Mouse (Mus musculus) heart, adult 2 months (tissue): ENCODE results near the gene Rph3al. TPM values are rescaled to one million over a fixed set of nuclear protein-coding genes. Genes with fewer than 3 reads are reported as not detected.

ENCODE experiments used
- DNase-seq, 2 experiments: peaks; one replicate each; pipeline ENCODE4 v3.0.0; 2021
- H3K27ac ChIP-seq: fragments of 200-600 bp; 2 replicates; pipeline ENCODE4 v1.8.1; 2022
- H3K27me3 ChIP-seq: fragments of 200-500 bp; 2 replicates; pipeline ENCODE4 v1.6.1; 2012; ENCODE audit warnings: mild to moderate bottlenecking, low read length, inconsistent platforms, mixed read lengths; ENCODE audit not compliant: control insufficient read depth, insufficient read depth
- H3K36me3 ChIP-seq: fragments of 200-500 bp; 2 replicates; pipeline ENCODE4 v1.6.1; 2012; ENCODE audit warnings: low read length, inconsistent platforms; ENCODE audit not compliant: control insufficient read depth, insufficient read depth
- H3K4me1 ChIP-seq: fragments of 200-500 bp; 2 replicates; pipeline ENCODE4 v1.6.1; 2011; ENCODE audit warnings: low read length; ENCODE audit not compliant: control insufficient read depth, insufficient read depth
- H3K4me3 ChIP-seq: fragments of 200-600 bp; 2 replicates; pipeline ENCODE4 v1.8.1; 2022
- H3K79me2 ChIP-seq: fragments of 200-500 bp; replicated peaks from 2 replicates; pipeline ENCODE4 v1.6.1; 2012; ENCODE audit warnings: mild to moderate bottlenecking, inconsistent platforms, low read length, moderate library complexity, mixed read lengths; ENCODE audit not compliant: control insufficient read depth, insufficient read depth
- H3K9ac ChIP-seq: fragments of 200-500 bp; 2 replicates; pipeline ENCODE4 v1.6.1; 2012; ENCODE audit warnings: low read depth, mild to moderate bottlenecking, control low read depth, inconsistent platforms, low read length, mixed read lengths
- CTCF ChIP-seq: fragments of 200-600 bp; IDR thresholded peaks from 2 replicates; pipeline ENCODE4 v1.8.1; 2022; ENCODE audit warnings: antibody characterized with exemption, mild to moderate bottlenecking, moderate library complexity
- EP300 ChIP-seq: fragments of 200-500 bp; IDR thresholded peaks from 2 replicates; pipeline ENCODE4 v1.6.1; 2011; ENCODE audit warnings: low read depth, low read length, control low read depth; ENCODE audit not compliant: insufficient read depth
- POLR2A ChIP-seq: fragments of 200-500 bp; IDR thresholded peaks from 2 replicates; pipeline ENCODE4 v1.6.1; 2011; ENCODE audit warnings: mild to moderate bottlenecking, low read depth, low read length, control low read depth; ENCODE audit not compliant: insufficient read depth
- WGBS: fragments of 180-500 bp; shearing (Covaris S2); methylation state at CpG from one replicate; pipeline ENCODE4 v1.1.7; 2018; 5-methylcytosine and 5-hydroxymethylcytosine counted together
- intact Hi-C: fragments of 180-260 bp; cut with DNase I; formaldehyde crosslinking; loops from one replicate; pipeline ENCODE4 v1.15.1; 2025
- polyA plus RNA-seq: library from polyadenylated mRNA; depleted of rRNA; stranded (reverse); fragments of >200 nt; gene quantifications from 2 replicates; pipeline ENCODE4 v1.2.3, GENCODE M21; 2012
- total RNA-seq, 2 experiments: library from RNA; stranded (reverse); gene quantifications; 2 replicates each; pipeline ENCODE4 v1.2.3; 2021

Gene Rph3al
- total and polyA plus RNA-seq, 3 experiments, result 5.9 to 11.7 (median 11.1) TPM

DNA sequence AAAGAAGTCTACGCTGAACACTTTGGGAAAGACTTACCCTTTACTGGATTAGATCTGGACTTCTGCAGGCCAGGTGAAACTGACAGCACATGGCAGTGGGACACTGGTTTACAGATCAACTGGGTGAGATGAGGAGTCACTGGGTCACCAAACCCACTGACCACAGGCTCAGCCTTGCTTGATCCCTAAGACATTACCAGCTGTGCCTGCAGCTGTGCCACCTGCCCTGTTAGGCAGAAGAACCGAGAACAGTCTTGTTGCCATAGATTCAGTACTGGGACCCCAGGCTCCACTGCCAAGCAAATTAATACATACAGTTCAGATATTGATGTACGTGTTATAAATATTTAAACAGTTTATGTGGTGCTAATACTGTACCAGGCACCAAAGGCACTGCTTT is 50.9 kb downstream of the Rph3al start:
- no peaks in the 10 kb centered on the region for H3K27me3 ChIP-seq

DNA sequence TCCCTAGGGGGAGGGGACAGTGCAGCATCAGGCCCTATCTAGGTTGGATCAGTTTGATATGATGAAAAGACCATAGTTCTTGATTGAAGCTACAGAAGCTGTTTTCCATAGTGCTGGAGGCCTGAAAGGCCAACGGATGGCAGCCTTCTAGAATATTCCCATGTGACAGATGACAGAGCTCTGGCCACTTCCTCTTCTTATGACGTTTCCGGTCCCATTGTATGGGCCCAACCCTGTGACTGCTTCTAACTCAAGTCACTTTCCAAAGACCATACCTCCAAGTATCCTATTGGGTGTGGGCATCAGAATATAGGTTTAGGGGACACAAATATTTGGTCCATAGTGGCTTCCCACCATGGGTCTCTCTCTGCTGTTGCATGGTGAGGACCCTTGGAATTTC is 57.0 kb downstream of the Rph3al start:
- Histone ChIP-seq H3K79me2 (no peaks in the 10 kb centered on the region), H3K4me3 (no peak overlapping the region), H3K9ac (no peak overlapping the region), H3K27me3 (no peaks in the 10 kb centered on the region), H3K4me1 (no peaks in the 10 kb centered on the region; the same call in 1 of the 2 replicates), H3K36me3 (no peaks in the 10 kb centered on the region), H3K27ac (no peak overlapping the region)
- intact Hi-C loops, result no loop called here
- TF ChIP-seq POLR2A, result no peak
- TF ChIP-seq EP300, result no peak
- no peak for TF ChIP-seq CTCF
- WGBS, result 45% methylated on average over 3 of the region's 3 CpGs
- DNase-seq, result no peak

More for the DNA sequence above, 50.9 kb downstream of the Rph3al start:
- no peak for TF ChIP-seq EP300
- TF ChIP-seq POLR2A, result no peak
- no peak for TF ChIP-seq CTCF
- 86% methylated on average over 3 of the region's 3 CpGs for WGBS
- no peaks in the 10 kb centered on the region for H3K36me3 ChIP-seq
- no peaks in the 10 kb centered on the region for H3K79me2 ChIP-seq
- DNase-seq, result no peak
- no peaks in the 10 kb centered on the region for H3K4me1 ChIP-seq
- no peak overlapping the region for H3K9ac ChIP-seq
- intact Hi-C loops, result no loop called here
- no peak overlapping the region for H3K4me3 ChIP-seq
- H3K27ac ChIP-seq, result no peak overlapping the region

DNA sequence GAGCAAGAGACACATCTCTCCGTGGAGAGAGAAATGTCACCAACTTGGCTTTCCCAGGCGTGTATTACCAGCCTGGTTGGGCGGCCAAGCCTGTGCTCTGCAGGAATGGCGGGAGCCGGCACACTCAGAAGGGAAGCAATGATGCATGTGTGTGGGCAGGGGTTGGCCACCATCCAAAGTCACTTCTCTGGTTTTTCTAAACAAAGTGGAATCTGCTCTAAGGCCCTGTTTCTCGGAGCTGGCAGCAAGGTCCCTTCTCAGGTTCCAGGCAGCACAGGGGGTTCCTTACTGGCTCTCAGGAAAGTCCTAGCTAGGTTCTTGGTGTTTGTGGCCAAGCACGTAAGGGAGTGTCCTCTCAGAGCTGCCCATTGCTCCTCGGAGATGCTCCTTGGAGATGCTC is 58.2 kb downstream of the Rph3al start:
- Histone ChIP-seq H3K9ac (no peak overlapping the region), H3K27me3 (no peaks in the 10 kb centered on the region), H3K36me3 (no peaks in the 10 kb centered on the region), H3K4me3 (no peak overlapping the region), H3K79me2 (no peaks in the 10 kb centered on the region), H3K4me1 (no peaks in the 10 kb centered on the region; the same call in 1 of the 2 replicates), H3K27ac (no peak overlapping the region)
- no peak for TF ChIP-seq EP300
- no peak for TF ChIP-seq POLR2A
- TF ChIP-seq CTCF, result no peak
- 67% methylated on average over 8 of the region's 8 CpGs for WGBS
- DNase-seq, result no peak
- intact Hi-C loops, result no loop called here

- H3K9ac ChIP-seq, result no peak overlapping the region
- H3K4me3 ChIP-seq, result no peak overlapping the region
- 87% methylated on average over 8 of the region's 8 CpGs for WGBS
- no peaks in the 10 kb centered on the region for H3K27me3 ChIP-seq
- TF ChIP-seq POLR2A, result no peak
- TF ChIP-seq EP300, result no peak
- no peak for TF ChIP-seq CTCF
- intact Hi-C loops, result no loop called here
- no peaks in the 10 kb centered on the region for H3K36me3 ChIP-seq
- no peaks in the 10 kb centered on the region for H3K79me2 ChIP-seq
- H3K4me1 ChIP-seq, result no peaks in the 10 kb centered on the region; the same call in 1 of the 2 replicates
- H3K27ac ChIP-seq, result no peak overlapping the region
- no peak for DNase-seq
Observed at GRCm38 (mm10) chr11:75878460-75878859, 59.8 kb downstream of the Rph3al start.

DNA sequence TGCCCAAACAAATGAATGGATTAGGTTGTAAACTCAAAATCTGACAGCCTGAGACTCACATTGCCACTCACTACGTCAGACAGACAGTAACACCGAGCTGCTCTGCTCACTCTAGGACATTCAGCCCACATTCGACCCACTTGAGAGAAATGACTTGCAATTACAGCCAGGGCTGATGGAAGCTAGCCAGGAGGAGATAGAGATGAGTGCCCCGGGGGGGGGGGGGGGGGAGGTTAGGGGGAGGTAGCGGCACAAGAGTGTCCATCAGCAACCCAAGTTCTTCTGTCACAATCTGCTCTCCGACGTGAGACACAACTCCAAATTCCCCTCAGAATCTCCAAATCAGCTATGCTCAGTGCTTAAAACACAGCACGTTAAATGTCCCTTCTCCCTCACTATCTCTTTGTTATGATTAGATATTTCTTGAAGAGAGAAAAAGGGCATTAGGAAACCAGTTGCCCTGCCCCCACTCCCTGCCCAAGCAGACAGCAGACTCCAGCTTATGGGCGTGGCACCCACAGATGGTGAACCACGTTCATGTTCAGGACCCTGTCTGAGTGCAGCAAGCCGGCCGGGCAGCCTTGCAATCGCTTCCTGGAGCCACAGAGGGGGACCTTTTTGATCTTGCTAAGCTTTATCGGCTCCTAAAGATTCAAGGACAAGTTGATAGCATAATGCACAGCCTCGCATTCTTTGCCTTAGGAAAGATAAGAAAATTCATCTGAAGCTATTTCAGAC is 62.0 kb downstream of the Rph3al start:
- 31% methylated on average over 14 of the region's 15 CpGs for WGBS
- Histone ChIP-seq H3K27ac (no peak overlapping the region), H3K36me3 (no peaks in the 10 kb centered on the region), H3K9ac (no peak overlapping the region), H3K79me2 (no peaks in the 10 kb centered on the region), H3K4me3 (no peak overlapping the region), H3K27me3 (no peaks in the 10 kb centered on the region), H3K4me1 (no peaks in the 10 kb centered on the region; the same call in 1 of the 2 replicates)
- intact Hi-C loops, result no loop called here
- DNase-seq, result no peak
- TF ChIP-seq CTCF (no peak), EP300 (no peak), POLR2A (no peak)

DNA sequence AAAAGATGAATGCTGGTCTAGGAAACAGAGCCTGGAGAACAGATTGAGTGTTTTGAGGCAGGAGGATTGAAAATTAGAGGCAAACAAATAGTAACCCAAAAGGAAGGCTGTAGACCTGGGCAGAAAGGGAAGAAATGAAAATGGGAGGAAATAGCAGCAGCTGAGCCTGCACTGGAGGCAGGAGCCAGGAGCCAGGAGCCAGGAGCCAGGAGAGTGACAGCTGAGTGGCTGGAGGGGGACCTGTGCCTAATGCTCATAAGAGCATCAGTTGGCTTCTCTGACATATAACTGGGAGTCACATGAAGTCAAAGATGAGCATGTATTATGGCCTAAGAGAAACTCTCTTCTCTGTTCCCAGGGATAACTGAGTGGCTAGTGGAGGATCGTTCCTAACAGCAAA is 66.5 kb downstream of the Rph3al start:
- H3K9ac ChIP-seq, result no peak overlapping the region
- WGBS, result 91% methylated on average over 1 of the region's 1 CpGs
- intact Hi-C loops, result no loop called here
- no peak overlapping the region for H3K27ac ChIP-seq
- no peaks in the 10 kb centered on the region for H3K27me3 ChIP-seq
- H3K79me2 ChIP-seq, result no peaks in the 10 kb centered on the region
- no peaks in the 10 kb centered on the region for H3K4me1 ChIP-seq
- DNase-seq, result no peak
- H3K36me3 ChIP-seq, result no peaks in the 10 kb centered on the region
- no peak overlapping the region for H3K4me3 ChIP-seq
- TF ChIP-seq CTCF, result no peak
- no peak for TF ChIP-seq POLR2A
- no peak for TF ChIP-seq EP300
